Comparison of ENCODE assay signal across 19 mouse cellular contexts in the genomic region with DNA sequence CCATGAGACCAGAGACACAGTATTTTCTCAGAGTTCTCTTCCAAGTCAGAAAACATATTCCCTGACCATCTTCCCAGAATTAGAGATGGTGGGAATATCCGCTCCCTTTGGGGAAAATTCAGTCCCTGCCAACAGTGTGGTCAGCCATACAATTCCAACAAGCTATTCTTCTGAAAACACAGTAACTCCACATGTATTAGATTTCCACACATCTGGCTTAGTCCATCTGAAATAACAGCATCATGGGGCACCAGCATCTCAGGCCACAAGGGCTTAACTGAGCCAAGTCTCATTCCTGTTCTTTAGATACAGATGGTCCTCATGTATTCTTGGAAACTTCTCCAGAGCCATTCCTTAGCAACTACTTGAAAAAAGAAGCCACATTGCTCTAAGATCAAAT.
"Had no signal": no experiment of that assay in that cellular context is flagged by ENCODE, and none has a peak within 500 bp of the region (broad histone marks: within the 10 kb centered on the region; RNA-seq: fewer than 3 reads in every experiment).

No protein-coding gene starts in this region.

- ATAC-seq: midbrain, embryonic 15.5 days had no signal

- DNase-seq: kidney, adult 8-10 months; kidney, postnatal 10 days; kidney, postnatal 36 days; layer of hippocampus, postnatal 36 days; liver, embryonic 13.5 days; lung, adult 2 months; right cerebral cortex, adult 18-20 months; right cerebral cortex, postnatal 14 days; thymus, adult 2 months; thymus, postnatal 14 days; thymus, postnatal 4 days had no signal

- H3K9ac ChIP-seq: kidney, embryonic 15.5 days; limb, embryonic 12.5 days; liver, embryonic 13.5 days; midbrain, embryonic 12.5 days; midbrain, embryonic 15.5 days; neural tube, embryonic 12.5 days; neural tube, embryonic 15.5 days had no signal

- H3K27ac ChIP-seq: kidney, embryonic 15.5 days; left cerebral cortex, adult 2 months; limb, embryonic 12.5 days; liver, embryonic 13.5 days; macrophage; midbrain, embryonic 12.5 days; midbrain, embryonic 15.5 days; neural tube, embryonic 12.5 days; neural tube, embryonic 15.5 days had no signal

- H3K4me3 ChIP-seq: kidney, embryonic 15.5 days; left cerebral cortex, adult 2 months; limb, embryonic 12.5 days; liver, embryonic 13.5 days; midbrain, embryonic 12.5 days; midbrain, embryonic 15.5 days; neural tube, embryonic 12.5 days; neural tube, embryonic 15.5 days had no signal

- H3K27me3 ChIP-seq: kidney, embryonic 15.5 days; limb, embryonic 12.5 days; liver, embryonic 13.5 days; midbrain, embryonic 12.5 days; midbrain, embryonic 15.5 days; neural tube, embryonic 12.5 days; neural tube, embryonic 15.5 days had no signal

- H3K4me2 ChIP-seq: kidney, embryonic 15.5 days; limb, embryonic 12.5 days; liver, embryonic 13.5 days; midbrain, embryonic 12.5 days; midbrain, embryonic 15.5 days; neural tube, embryonic 12.5 days; neural tube, embryonic 15.5 days had no signal

- H3K36me3 ChIP-seq: kidney, embryonic 15.5 days; limb, embryonic 12.5 days; liver, embryonic 13.5 days; midbrain, embryonic 12.5 days; midbrain, embryonic 15.5 days; neural tube, embryonic 12.5 days; neural tube, embryonic 15.5 days had no signal

- H3K4me1 ChIP-seq: limb, embryonic 12.5 days; liver, embryonic 13.5 days had no signal

- H3K9me3 ChIP-seq: kidney, embryonic 15.5 days; limb, embryonic 12.5 days; liver, embryonic 13.5 days; midbrain, embryonic 12.5 days; midbrain, embryonic 15.5 days; neural tube, embryonic 12.5 days; neural tube, embryonic 15.5 days had no signal
